Mouse (Mus musculus): ENCODE measurements around the gene Lnpk. TPM values are rescaled to one million over a fixed set of nuclear protein-coding genes. Genes with fewer than 3 reads are reported as not detected.

The Lnpk gene
- total RNA-seq, 2 experiments from 2014 or later, result 43.6 to 48.4 TPM

DNA sequence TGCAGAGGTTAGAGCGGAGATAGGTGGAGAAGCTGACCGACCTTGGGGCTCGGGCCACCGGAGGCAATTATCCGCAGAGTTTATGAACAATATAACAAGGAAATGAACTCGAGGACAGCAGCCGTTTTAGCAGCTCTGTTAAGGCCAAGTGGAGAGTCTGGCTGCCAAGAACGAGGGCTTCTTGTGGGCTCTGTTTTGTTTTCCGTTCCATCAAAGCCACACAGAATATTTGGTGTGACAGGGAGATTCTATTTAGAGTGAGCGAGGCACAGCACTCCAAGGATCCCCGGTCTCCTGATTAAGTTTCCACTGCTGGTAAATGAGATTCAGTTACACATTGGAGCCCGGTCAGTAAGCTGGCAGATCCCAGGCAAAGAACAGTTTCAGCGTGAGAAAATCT lies 87.8 kb downstream of the Lnpk start:
- peak; percentile 33 for DNase-seq

DNA sequence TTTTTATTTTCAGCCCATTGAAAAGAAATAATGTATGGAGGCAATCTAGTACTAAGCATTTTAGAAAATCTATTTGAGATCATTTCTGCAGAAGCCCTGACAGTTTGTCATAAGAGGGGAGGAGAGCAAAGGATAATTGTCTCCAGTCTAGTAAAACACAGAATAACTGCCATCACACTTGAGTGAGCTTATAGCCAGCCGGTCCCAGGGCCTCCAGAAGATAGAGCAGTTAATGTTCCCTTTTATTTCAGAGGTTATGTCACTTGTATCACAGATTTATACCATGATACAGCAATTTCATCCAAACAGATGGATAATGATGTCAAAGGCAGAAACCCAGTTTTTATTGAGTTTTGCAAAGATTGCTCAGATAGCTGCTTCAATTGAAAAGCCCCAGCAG lies 89.0 kb downstream of the Lnpk start:
- no peak for DNase-seq

DNA sequence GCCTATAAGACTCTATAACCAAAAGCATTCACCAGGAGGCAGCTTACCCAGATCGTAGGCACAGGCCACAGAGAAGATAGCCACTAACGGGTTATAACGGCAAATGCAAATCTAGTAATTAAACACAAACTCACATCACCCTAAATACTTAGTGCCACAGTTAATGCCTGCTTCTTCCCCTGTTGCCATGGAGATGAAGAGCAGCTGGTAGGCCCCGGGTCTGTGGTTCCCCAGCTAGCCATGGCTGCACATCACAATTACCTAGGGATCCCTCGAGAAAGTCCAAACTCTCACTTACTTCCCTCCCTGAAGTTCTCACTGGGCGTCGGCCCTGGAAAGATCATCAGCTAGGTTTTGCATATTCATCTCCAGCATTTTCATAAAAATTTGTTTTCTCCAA lies 90.8 kb downstream of the Lnpk start:
- no peak for DNase-seq

DNA sequence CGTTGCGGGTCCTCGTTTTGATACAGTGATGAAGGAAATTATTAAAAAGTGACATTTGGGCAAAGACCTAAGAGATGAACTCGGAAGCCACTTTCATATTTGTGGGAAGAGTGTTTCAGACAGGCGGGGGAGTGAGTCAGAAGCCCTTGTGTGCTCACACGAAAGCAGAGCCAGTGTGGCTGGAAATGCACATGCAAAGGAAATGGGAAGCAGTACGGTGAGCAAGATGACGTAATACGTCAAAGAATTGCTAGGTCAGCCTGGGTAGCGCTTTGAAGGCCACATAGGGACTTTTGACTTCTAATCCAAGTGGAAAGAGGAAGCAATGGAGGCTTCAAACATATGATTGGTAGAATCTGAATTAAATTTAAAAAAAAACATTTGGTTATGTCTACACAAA lies 96.6 kb downstream of the Lnpk start:
- DNase-seq, result no peak

DNA sequence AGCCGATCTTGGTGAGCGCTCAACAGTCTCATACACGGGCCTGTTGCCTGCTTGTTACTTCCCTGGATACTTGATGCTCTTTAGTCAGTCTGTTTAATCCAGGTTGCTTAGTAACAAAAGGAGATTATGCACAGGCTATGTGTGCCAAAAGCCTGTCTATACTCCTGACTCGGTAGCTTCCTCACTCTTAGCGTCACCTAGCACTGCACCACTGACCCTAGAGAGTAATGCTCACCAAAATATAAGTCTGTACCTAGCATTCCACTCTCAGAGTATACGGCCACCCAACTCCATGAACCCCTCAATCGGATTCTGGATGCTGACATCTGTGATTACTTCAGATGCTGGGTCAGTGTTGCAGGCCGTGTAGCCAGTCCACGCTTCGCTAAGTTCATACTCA lies 97.1 kb downstream of the Lnpk start:
- DNase-seq, result no peak

Other genes starting within 250 kb of the Lnpk start
- under 1 TPM in 1 of 2 experiments, not detected in 1; 0.08 TPM for gene Evx2, start 80.1 kb upstream of the Lnpk start, total RNA-seq (2021)
- gene Hoxd13, start 88.9 kb upstream of the Lnpk start, total RNA-seq (2021), result not detected
- gene Hoxd12, start 95.6 kb upstream of the Lnpk start, total RNA-seq (2021), result not detected
- under 1 TPM in 1 of 2 experiments, not detected in 1; 0.26 TPM for gene Hoxd11, start 100.1 kb upstream of the Lnpk start, total RNA-seq (2021)
- 1 to 10 TPM; 1.5 to 4.5 TPM for gene Hoxd10, start 112.5 kb upstream of the Lnpk start, total RNA-seq (2021)
- gene Hoxd9, start 118.3 kb upstream of the Lnpk start, total RNA-seq (2021), result 10 to 100 TPM in 1 of 2 experiments, 1 to 10 TPM in 1; 5.7 to 14.7 TPM
- gene Hoxd8, start 125.2 kb upstream of the Lnpk start, total RNA-seq (2021), result 10 to 100 TPM; 11.7 to 30.6 TPM
- not detected for gene Hoxd3, start 132.5 kb upstream of the Lnpk start, total RNA-seq (2021)
- gene Hoxd4, start 132.5 kb upstream of the Lnpk start, total RNA-seq (2021), result 1 to 10 TPM; 1.4 to 2.2 TPM
- under 1 TPM in 1 of 2 experiments, not detected in 1; 0.27 TPM for gene Gm28230, start 147.3 kb upstream of the Lnpk start, total RNA-seq (2021)
- not detected for gene Hoxd1, start 183.5 kb upstream of the Lnpk start, total RNA-seq (2021)
- gene Mtx2, start 246.4 kb upstream of the Lnpk start, total RNA-seq (2021), result 10 to 100 TPM; 33.2 to 43.5 TPM